Mouse (Mus musculus): ENCODE results near the gene Ago4.
A peak's percentile ranks its signal among the peaks of the same experiment; 100 is the strongest.

The Ago4 gene

GRCm38 (mm10) chr4:126469334-126469733 lies 63.9 kb downstream of the Ago4 start:
- DNase-seq (ENCODE audit: low spot score): no peak

DNA sequence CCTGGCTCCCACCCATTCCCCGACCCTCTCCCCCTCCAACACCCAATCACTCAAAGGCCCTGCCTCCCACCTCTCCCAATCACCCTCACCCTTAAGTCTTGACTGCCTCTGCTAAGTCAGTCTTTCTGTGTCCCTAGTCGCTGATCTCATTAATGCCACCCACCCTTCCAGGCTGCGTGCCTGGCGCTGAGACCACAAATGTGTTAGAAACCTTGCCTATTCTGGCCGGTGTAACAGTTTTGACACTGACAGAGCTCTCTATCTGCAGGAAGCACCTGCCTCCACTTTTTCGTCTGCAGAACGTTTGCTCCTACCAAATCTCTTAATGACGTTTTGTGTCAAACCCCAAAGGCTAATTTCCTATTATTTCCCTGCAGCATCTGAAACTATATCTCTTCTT lies 64.3 kb downstream of the Ago4 start:
- no peak for DNase-seq (ENCODE audit: low spot score)

DNA sequence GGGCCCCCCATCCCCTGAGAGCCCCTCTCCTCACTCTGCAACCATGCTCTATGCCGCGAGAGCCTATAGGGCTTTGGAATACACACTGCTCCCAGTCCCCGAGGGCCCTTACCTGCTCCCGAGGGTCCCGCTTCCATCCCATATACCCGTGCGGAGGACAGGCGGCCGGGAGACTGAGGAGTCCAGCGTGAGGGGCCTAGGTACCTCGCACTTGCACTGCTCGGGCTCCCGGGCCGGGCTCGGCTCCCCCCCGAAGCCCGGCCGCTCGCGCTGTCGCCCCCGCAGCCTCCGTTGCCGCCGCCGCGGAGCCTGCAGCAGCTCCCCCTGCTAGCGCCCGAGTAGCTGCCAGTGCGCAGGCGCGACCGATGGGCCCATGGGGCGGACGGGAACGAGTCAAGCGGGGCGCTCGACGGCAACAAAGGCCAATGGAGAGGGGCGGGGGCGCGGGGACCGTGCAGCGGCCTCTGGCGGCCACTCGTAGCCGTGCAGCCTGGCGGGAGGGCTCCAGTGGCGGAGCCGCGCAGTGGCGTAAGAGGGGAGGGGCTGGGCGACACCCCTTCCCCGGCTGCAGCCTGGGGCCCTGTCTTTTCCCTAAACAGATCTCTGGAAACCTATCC lies 64.9 kb downstream of the Ago4 start, which contains the start of gene Ago1:
Ago1 (minus strand) TSS at position 299 of the 617 bp plus-strand sequence.
- peak; percentile 95 for DNase-seq (ENCODE audit: low spot score)

DNA sequence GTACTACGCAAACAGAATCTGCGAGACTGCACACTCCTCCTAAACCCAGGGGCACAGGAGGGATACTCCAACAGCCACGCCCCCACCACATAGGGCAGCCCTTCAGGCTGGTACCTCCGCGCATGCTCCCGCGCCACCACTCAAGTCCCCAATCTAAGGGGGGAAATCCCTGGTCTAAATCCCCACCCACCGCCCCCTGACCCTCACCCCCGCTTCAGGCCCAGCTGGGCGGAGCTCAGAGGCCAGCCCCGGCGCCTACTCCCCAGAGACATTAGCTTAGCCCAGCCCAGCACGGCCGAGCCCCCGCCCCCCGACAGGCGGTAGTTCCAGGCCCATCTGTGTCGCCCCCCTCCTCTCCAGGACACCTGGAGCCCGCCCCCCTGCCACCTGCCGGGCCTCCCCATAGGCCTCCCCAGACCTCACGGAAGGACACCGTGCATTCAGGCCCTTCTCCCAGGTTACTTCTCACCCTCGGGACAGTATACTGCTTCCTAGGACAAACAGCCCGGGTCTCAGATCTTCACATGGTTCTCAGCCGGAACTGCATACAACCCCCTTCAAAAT lies 65.5 kb downstream of the Ago4 start:
- peak; percentile 75 for DNase-seq (ENCODE audit: low spot score)

- no peak for DNase-seq (ENCODE audit: low spot score)
Measured at GRCm38 (mm10) chr4:126466251-126466750, 67.0 kb downstream of the Ago4 start.

- peak; percentile 46 for DNase-seq (ENCODE audit: low spot score)
Measured at GRCm38 (mm10) chr4:126465843-126466242, 67.4 kb downstream of the Ago4 start.

DNA sequence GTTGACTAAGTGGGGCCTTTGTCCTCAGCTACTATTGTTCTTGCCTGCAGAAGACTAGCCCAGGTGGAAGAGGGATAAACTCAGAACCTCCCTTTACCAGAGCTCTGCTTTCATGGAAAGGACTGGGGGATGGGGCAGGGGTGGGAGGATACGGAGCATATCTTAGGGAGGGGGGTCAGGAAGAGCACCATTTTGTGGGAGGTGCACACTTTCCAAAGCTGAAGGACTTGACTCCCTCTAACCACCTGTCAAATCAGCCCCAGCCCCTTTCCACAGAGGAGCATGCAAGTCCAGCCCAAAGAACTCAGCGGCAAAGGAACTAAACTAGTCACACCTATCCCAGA lies 68.4 kb downstream of the Ago4 start:
- no peak for DNase-seq (ENCODE audit: low spot score)

DNA sequence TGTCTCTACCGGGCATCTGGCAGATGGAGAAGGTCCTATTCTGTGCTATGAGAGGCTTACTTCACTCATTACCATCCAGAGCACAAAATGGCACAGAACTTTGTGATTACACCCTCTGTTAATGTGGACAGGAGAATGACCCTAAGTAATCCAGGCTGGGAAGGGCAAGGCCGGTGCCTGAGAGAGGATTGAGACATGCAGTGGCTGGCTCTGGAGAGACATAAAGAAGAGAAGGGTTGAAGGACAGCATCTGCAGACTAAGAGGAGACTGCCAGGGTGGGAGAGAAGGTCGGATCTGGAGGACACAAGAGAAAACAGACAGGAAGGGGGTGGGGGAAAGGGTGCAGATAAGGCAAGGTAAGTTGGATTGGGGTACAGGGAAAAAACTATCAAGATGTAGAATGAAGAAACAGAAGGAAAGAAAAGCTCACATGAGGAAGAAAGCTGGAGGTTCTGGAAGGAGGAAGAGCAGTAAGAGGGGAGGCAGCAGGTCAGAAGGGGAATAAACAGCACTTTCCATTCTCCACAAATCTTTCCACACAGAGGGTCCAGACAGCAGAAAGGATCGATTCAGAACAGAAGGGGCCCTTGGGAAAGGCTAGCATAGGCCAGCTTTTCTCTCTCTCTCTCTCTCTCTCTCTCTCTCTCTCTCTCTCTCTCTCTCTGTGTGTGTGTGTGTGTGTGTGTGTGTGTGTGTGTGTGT lies 68.9 kb downstream of the Ago4 start:
- no peak for DNase-seq (ENCODE audit: low spot score)

- DNase-seq (ENCODE audit: low spot score): no peak
Measured at GRCm38 (mm10) chr4:126455441-126455840, 77.8 kb downstream of the Ago4 start.

DNA sequence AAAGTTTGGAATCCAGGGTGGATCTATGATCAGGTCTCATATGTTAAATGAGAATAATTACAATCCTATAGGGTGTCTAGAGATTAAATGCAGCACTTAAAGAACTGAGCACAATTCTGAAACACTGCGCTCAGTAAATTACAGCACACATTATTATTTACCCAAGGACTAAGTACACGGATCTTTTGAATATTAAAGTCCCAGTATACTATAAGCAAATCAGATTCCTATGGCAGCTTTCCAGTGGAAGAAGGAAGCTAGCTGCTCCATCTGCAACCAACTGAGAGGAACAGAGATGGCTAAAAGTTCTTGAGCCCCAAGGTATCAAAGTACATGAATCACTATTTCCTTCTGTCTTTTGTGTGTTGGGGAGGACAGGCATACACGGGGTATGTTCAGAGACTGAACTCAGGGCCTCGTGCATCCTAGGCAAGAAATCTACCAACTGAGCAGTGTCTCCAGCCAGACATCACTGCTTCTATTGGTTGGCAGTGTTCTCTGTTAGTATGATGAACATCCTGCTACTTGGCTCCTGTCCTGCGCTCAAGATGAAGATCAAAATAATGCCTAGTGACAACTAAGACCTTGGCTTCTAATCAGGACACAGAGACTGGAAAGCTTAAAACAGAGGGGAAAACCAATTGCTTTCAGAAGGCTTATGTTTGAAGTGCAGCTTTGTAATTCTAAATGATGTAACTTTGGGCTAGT lies 78.6 kb downstream of the Ago4 start:
- no peak for DNase-seq (ENCODE audit: low spot score)

GRCm38 (mm10) chr4:126450268-126450667 lies 83.0 kb downstream of the Ago4 start:
- no peak for DNase-seq (ENCODE audit: low spot score)

GRCm38 (mm10) chr4:126447126-126447525 lies 86.1 kb downstream of the Ago4 start:
- peak; percentile 30 for DNase-seq (ENCODE audit: low spot score)

- DNase-seq (ENCODE audit: low spot score): peak; percentile 13
Measured at GRCm38 (mm10) chr4:126444528-126444927, 88.7 kb downstream of the Ago4 start.
